Mouse (Mus musculus): ENCODE results near the gene Acox3. TPM values are rescaled to one million over a fixed set of nuclear protein-coding genes. Genes with fewer than 3 reads are reported as not detected.
A peak's percentile ranks its signal among the peaks of the same experiment; 100 is the strongest.

The Acox3 gene
- polyA plus RNA-seq, 1 experiment from 2014 or later: 16.3 TPM

GRCm38 (mm10) chr5:35601526-35601925 is 18.7 kb downstream of the Acox3 start:
- Histone ChIP-seq H3K9ac (no peak overlapping the region), H3K4me1 (no peaks in the 10 kb centered on the region), H3K4me3 (no peak overlapping the region), H3K4me2 (replicated peaks) (no peak overlapping the region), H3K36me3 (peaks cover 69% of the 10 kb centered on the region), H3K27ac (no peak overlapping the region), H3K9me3 (replicated peaks) (no peaks in the 10 kb centered on the region), H3K27me3 (no peaks in the 10 kb centered on the region)
- WGBS: 91% methylated on average over 8 of the region's 8 CpGs
- ATAC-seq (ENCODE audit: low FRiP score): no peak

- Histone ChIP-seq H3K4me3 (no peak overlapping the region), H3K4me2 (replicated peaks) (no peak overlapping the region), H3K27ac (no peak overlapping the region), H3K27me3 (no peaks in the 10 kb centered on the region), H3K9me3 (replicated peaks) (no peaks in the 10 kb centered on the region), H3K4me1 (peaks cover 26% of the 10 kb centered on the region), H3K9ac (no peak overlapping the region), H3K36me3 (peaks cover 44% of the 10 kb centered on the region)
- no peak for ATAC-seq (ENCODE audit: low FRiP score)
- WGBS: 83% methylated on average over 7 of the region's 7 CpGs
These were observed 22.5 kb downstream of the Acox3 start for GRCm38 (mm10) chr5:35605355-35605754.

- Histone ChIP-seq H3K27me3 (no peaks in the 10 kb centered on the region), H3K36me3 (peaks cover 30% of the 10 kb centered on the region), H3K4me1 (peaks cover 26% of the 10 kb centered on the region), H3K9ac (no peak overlapping the region), H3K27ac (no peak overlapping the region), H3K9me3 (replicated peaks) (no peaks in the 10 kb centered on the region), H3K4me3 (no peak overlapping the region), H3K4me2 (replicated peaks) (no peak overlapping the region)
- no peak for ATAC-seq (ENCODE audit: low FRiP score)
- 88% methylated on average over 7 of the region's 7 CpGs for WGBS
These were observed 24.0 kb downstream of the Acox3 start for GRCm38 (mm10) chr5:35606800-35607199.

DNA sequence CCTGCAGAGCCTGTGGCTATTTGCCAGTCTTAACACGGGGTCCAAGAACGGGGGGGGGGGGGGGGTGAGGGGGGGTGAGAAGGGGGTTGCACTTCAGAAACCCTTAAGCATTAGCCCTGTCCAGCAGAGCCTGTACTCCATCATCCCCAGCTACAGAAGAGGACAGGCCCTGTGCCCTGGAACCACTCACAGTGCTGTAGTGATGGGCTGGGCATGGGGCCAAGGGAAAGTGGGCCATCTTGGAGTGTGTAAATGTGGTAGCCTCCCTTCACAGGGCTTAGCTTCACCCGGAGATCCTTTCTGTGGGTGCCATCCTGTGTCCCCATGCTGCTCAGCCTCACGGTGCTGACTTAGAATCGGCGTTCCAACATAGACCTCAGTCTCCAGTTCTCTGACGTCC is 24.9 kb downstream of the Acox3 start:
- Histone ChIP-seq H3K9ac (no peak overlapping the region), H3K4me2 (replicated peaks) (no peak overlapping the region), H3K27me3 (no peaks in the 10 kb centered on the region), H3K9me3 (replicated peaks) (no peaks in the 10 kb centered on the region), H3K36me3 (peaks cover 20% of the 10 kb centered on the region), H3K4me1 (peaks cover 26% of the 10 kb centered on the region), H3K4me3 (no peak overlapping the region), H3K27ac (no peak overlapping the region)
- WGBS: 81% methylated on average over 6 of the region's 7 CpGs
- no peak for ATAC-seq (ENCODE audit: low FRiP score)

- Histone ChIP-seq H3K9ac (peak overlapping the region; percentile 13; the same call in 1 of the 2 replicates), H3K36me3 (peaks cover 14% of the 10 kb centered on the region; the same call in 1 of the 2 replicates), H3K27me3 (no peaks in the 10 kb centered on the region), H3K4me1 (peaks cover 26% of the 10 kb centered on the region), H3K27ac (peak overlapping the region; percentile 45; the same call in 1 of the 2 replicates), H3K4me3 (no peak overlapping the region), H3K9me3 (replicated peaks) (no peaks in the 10 kb centered on the region), H3K4me2 (replicated peaks) (no peak overlapping the region)
- 72% methylated on average over 5 of the region's 5 CpGs for WGBS
- ATAC-seq (ENCODE audit: low FRiP score): no peak
These were observed 25.7 kb downstream of the Acox3 start for GRCm38 (mm10) chr5:35608559-35608958.

DNA sequence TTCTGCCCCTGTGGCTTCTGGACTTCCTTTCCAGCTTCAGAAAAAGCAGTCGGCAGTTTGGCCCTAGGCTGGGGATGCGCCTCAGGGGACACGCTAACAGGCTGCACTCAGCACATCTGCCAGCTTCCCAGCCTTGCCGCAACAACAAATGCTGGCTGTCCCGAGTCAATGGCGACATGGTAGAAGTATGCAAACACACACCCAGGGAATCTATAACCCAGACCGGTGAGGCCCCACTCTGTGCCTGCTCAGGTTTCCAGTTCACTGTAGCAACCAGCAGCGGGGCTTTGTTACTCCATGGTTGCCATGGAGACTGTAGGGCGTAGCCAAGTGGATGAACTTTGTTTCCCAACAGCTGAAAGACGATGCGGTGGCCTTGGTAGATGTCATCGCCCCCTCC is 26.5 kb downstream of the Acox3 start:
- Histone ChIP-seq H3K9ac (no peak overlapping the region), H3K9me3 (replicated peaks) (no peaks in the 10 kb centered on the region), H3K4me3 (no peak overlapping the region), H3K4me1 (peaks cover 26% of the 10 kb centered on the region), H3K36me3 (peaks cover 9% of the 10 kb centered on the region; the same call in 1 of the 2 replicates), H3K27me3 (no peaks in the 10 kb centered on the region), H3K4me2 (replicated peaks) (peak overlapping the region; percentile 11; the same call in 1 of the 2 replicates), H3K27ac (peak overlapping the region; percentile 41)
- WGBS: 5% methylated on average over 12 of the region's 12 CpGs
- peak; percentile 59 for ATAC-seq (ENCODE audit: low FRiP score)

- Histone ChIP-seq H3K9me3 (replicated peaks) (no peaks in the 10 kb centered on the region), H3K4me2 (replicated peaks) (no peak overlapping the region), H3K9ac (no peak overlapping the region), H3K27ac (no peak overlapping the region), H3K4me1 (peaks cover 26% of the 10 kb centered on the region), H3K4me3 (no peak overlapping the region), H3K27me3 (no peaks in the 10 kb centered on the region), H3K36me3 (peaks cover 5% of the 10 kb centered on the region; the same call in 1 of the 2 replicates)
- WGBS: 65% methylated on average over 2 of the region's 2 CpGs
- no peak for ATAC-seq (ENCODE audit: low FRiP score)
These were observed 27.1 kb downstream of the Acox3 start for GRCm38 (mm10) chr5:35609971-35610370.

DNA sequence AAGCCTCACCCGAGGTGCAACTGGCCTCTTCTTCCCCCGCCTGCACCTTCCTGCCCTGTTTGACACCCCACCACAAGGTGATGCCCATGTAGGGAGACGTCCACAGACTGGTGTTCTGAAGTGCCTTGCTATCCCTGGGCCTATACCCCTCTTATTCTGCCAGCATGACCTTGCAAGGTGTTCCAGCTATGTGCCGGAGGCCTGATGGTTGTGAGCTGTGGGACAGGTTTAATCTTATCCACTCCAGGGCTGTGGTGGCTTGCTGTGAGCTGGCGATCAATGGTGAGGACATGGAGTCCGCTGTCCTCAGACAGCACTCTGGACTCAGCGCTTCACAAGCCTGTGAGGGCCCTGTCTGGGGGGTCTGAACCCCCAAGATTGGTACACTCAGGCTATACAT is 27.5 kb downstream of the Acox3 start:
- ATAC-seq (ENCODE audit: low FRiP score): no peak
- Histone ChIP-seq H3K4me3 (no peak overlapping the region), H3K9me3 (replicated peaks) (no peaks in the 10 kb centered on the region), H3K27me3 (no peaks in the 10 kb centered on the region), H3K27ac (no peak overlapping the region), H3K4me1 (peaks cover 26% of the 10 kb centered on the region), H3K9ac (no peak overlapping the region), H3K4me2 (replicated peaks) (no peak overlapping the region), H3K36me3 (peaks cover 4% of the 10 kb centered on the region; the same call in 1 of the 2 replicates)
- 93% methylated on average over 7 of the region's 7 CpGs for WGBS

DNA sequence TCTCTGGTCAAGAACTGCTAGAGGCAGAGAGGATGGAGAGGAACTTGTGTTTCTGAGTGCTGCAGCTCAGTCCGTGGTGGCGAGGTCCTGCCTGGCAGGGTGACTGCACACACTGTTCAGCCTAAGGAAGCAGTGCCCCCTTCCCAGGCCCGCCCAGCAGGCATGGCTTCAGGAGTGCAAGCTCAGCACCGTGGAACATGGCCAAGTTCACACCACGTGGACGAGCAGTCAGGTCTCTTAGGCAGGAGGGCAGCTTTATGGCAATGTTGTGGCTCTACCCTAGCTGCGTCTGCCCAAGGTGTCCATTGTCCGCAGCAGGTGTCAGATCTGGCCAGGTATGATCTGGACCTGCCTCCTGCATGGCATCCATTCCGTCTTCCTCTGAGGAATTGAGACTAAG is 28.3 kb downstream of the Acox3 start:
- H3K27me3 ChIP-seq: no peaks in the 10 kb centered on the region
- WGBS: 91% methylated on average over 9 of the region's 9 CpGs
- no peak for ATAC-seq (ENCODE audit: low FRiP score)

GRCm38 (mm10) chr5:35611900-35612299 is 29.1 kb downstream of the Acox3 start:
- Histone ChIP-seq H3K4me2 (replicated peaks) (no peak overlapping the region), H3K36me3 (no peaks in the 10 kb centered on the region; the same call in 1 of the 2 replicates), H3K27ac (no peak overlapping the region), H3K9ac (no peak overlapping the region), H3K27me3 (no peaks in the 10 kb centered on the region), H3K4me3 (no peak overlapping the region), H3K9me3 (replicated peaks) (no peaks in the 10 kb centered on the region), H3K4me1 (peaks cover 31% of the 10 kb centered on the region)
- ATAC-seq (ENCODE audit: low FRiP score): no peak
- 88% methylated on average over 11 of the region's 11 CpGs for WGBS

More for the DNA sequence above, 28.3 kb downstream of the Acox3 start:
- Histone ChIP-seq H3K36me3 (no peaks in the 10 kb centered on the region; the same call in 1 of the 2 replicates), H3K4me2 (replicated peaks) (no peak overlapping the region), H3K4me3 (no peak overlapping the region), H3K4me1 (peaks cover 26% of the 10 kb centered on the region), H3K9me3 (replicated peaks) (no peaks in the 10 kb centered on the region), H3K9ac (no peak overlapping the region), H3K27ac (no peak overlapping the region)

GRCm38 (mm10) chr5:35612722-35613121 is 29.9 kb downstream of the Acox3 start:
- Histone ChIP-seq H3K4me3 (no peak overlapping the region), H3K9me3 (replicated peaks) (no peaks in the 10 kb centered on the region), H3K9ac (no peak overlapping the region), H3K36me3 (no peaks in the 10 kb centered on the region; the same call in 1 of the 2 replicates), H3K4me1 (peaks cover 30% of the 10 kb centered on the region), H3K27me3 (no peaks in the 10 kb centered on the region), H3K27ac (no peak overlapping the region), H3K4me2 (replicated peaks) (no peak overlapping the region)
- no peak for ATAC-seq (ENCODE audit: low FRiP score)
- 89% methylated on average over 8 of the region's 8 CpGs for WGBS

DNA sequence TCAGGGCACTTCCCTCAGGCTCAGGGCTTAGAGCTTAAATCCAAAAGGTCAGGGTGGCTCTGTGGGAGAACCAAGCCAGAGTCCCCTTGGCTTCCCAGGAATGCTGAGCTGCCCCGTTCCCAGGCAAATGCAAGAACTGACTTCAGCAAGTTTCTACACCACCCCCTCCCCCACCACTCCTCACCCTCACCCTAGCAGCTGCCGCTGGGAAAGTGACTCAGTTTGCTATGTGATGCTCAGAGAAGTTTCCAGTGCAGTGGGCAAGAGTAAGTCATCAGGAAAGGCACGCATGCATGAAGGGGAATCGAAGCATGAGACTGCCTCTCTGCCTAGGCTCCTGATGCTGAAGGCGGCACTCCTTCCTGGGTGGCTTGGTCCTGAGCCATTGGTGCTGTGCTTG is 34.1 kb downstream of the Acox3 start:
- 49% methylated on average over 5 of the region's 5 CpGs for WGBS

GRCm38 (mm10) chr5:35621114-35621513 is 38.3 kb downstream of the Acox3 start:
- peaks cover 16% of the 10 kb centered on the region for H3K4me1 ChIP-seq
- no peak for ATAC-seq (ENCODE audit: low FRiP score)
- H3K4me2 ChIP-seq (replicated peaks): no peak overlapping the region
- H3K27me3 ChIP-seq: no peaks in the 10 kb centered on the region
- H3K9ac ChIP-seq: no peak overlapping the region
- no peaks in the 10 kb centered on the region for H3K9me3 ChIP-seq (replicated peaks)
- H3K36me3 ChIP-seq: no peaks in the 10 kb centered on the region
- H3K27ac ChIP-seq: no peak overlapping the region
- H3K4me3 ChIP-seq: no peak overlapping the region
- WGBS: 39% methylated on average over 4 of the region's 4 CpGs

More for the DNA sequence above, 34.1 kb downstream of the Acox3 start:
- H3K4me3 ChIP-seq: no peak overlapping the region
- no peak overlapping the region for H3K9ac ChIP-seq
- ATAC-seq (ENCODE audit: low FRiP score): no peak
- H3K27ac ChIP-seq: 0 out of 2 replicates have a peak overlapping the region, but pooled peaks have one; percentile 18
- H3K27me3 ChIP-seq: no peaks in the 10 kb centered on the region
- H3K9me3 ChIP-seq (replicated peaks): no peaks in the 10 kb centered on the region
- no peak overlapping the region for H3K4me2 ChIP-seq (replicated peaks)
- peaks cover 16% of the 10 kb centered on the region for H3K4me1 ChIP-seq
- no peaks in the 10 kb centered on the region for H3K36me3 ChIP-seq
